Mouse (Mus musculus) CD4-positive naive resting alpha-beta T cell, adult 57 days (primary cell): ENCODE results near the gene Crp. TPM values are rescaled to one million over a fixed set of nuclear protein-coding genes. Genes with fewer than 3 reads are reported as not detected.

Source experiments
- total RNA-seq: library from RNA; stranded (reverse); gene quantifications from one replicate; pipeline ENCODE4 v1.2.4, GENCODE M21; 2023

Crp gene
- total RNA-seq, result not detected

GRCm38 (mm10) chr1:172697844-172698243, at the start of gene Crp:
Gene Crp, plus strand, starts transcription at chr1:172698055.

Other genes starting within 250 kb of the Crp start
- gene Slamf9, start 222.7 kb upstream of the Crp start, total RNA-seq, result 0.44 TPM
- 1.0 TPM for gene Igsf9, start 216.3 kb upstream of the Crp start, total RNA-seq
- gene Tagln2, start 198.0 kb upstream of the Crp start, total RNA-seq, result 228 TPM
- 1.7 TPM for gene Cfap45, start 177.3 kb upstream of the Crp start, total RNA-seq
- gene Vsig8, start 142.1 kb upstream of the Crp start, total RNA-seq, result not detected
- 0.59 TPM for gene Slamf8, start 107.5 kb upstream of the Crp start, total RNA-seq
- gene Fcrl6, start 95.5 kb upstream of the Crp start, total RNA-seq, result not detected
- 3.6 TPM for gene Dusp23, start 65.1 kb upstream of the Crp start, total RNA-seq
- not detected for gene Apcs, start 197.0 kb downstream of the Crp start, total RNA-seq